Mouse (Mus musculus) urinary bladder, postnatal 36 days (tissue): ENCODE measurements around the gene Hbq1b.
A peak's percentile ranks its signal among the peaks of the same experiment; 100 is the strongest.

Source experiments
- DNase-seq, 2 experiments: peaks; one replicate each; pipeline ENCODE4 v3.0.0; 2022; ENCODE audit warnings: low spot score in 2 of 2, mixed read lengths in 1 of 2

The Hbq1b gene

GRCm38 (mm10) chr11:32299865-32300264, 13.1 kb downstream of the Hbq1b start, which contains the start of gene Hbq1a:
Gene Hbq1a, plus strand, starts transcription at chr11:32300069.
- DNase-seq: peak; percentile 24 to 41

- DNase-seq: no peak
Observed at GRCm38 (mm10) chr11:32300279-32301267, 13.8 kb downstream of the Hbq1b start.

- DNase-seq: no peak
Observed at GRCm38 (mm10) chr11:32301506-32301905, 14.7 kb downstream of the Hbq1b start.

GRCm38 (mm10) chr11:32302824-32303419, 16.2 kb downstream of the Hbq1b start:
- DNase-seq: no peak

GRCm38 (mm10) chr11:32303455-32303854, 16.7 kb downstream of the Hbq1b start:
- no peak for DNase-seq

- no peak for DNase-seq
Observed at GRCm38 (mm10) chr11:32307006-32307405, 20.2 kb downstream of the Hbq1b start.

GRCm38 (mm10) chr11:32309446-32309845, 22.7 kb downstream of the Hbq1b start:
- no peak for DNase-seq

GRCm38 (mm10) chr11:32309928-32310327, 23.2 kb downstream of the Hbq1b start:
- no peak for DNase-seq

GRCm38 (mm10) chr11:32316009-32316408, 29.2 kb downstream of the Hbq1b start:
- no peak for DNase-seq

- no peak for DNase-seq
Observed at GRCm38 (mm10) chr11:32320507-32321195, 33.9 kb downstream of the Hbq1b start.

GRCm38 (mm10) chr11:32321196-32321565, 34.4 kb downstream of the Hbq1b start:
- DNase-seq: peak in 1 of 2 experiments; percentile 50

GRCm38 (mm10) chr11:32324609-32325008, 37.8 kb downstream of the Hbq1b start:
- peak; percentile 78 to 85 for DNase-seq

- DNase-seq: no peak
Observed at GRCm38 (mm10) chr11:32331075-32331474, 44.3 kb downstream of the Hbq1b start.

GRCm38 (mm10) chr11:32331861-32332260, 45.1 kb downstream of the Hbq1b start:
- DNase-seq: no peak

- no peak for DNase-seq
Observed at GRCm38 (mm10) chr11:32333235-32333634, 46.5 kb downstream of the Hbq1b start.

GRCm38 (mm10) chr11:32336435-32336907, 49.7 kb downstream of the Hbq1b start:
- DNase-seq: no peak
